Mouse (Mus musculus): Measurements from ENCODE around the gene Fam163b.

- no peak for TF ChIP-seq CTCF (IDR thresholded peaks at IDR 0.05; ENCODE audit: low read depth, low read length)
- TF ChIP-seq EP300 (IDR thresholded peaks at IDR 0.05; ENCODE audit: insufficient read depth, low read depth, low read length) = no peak
These were observed 63.1 kb downstream of the Fam163b start, which contains the start of gene Adamtsl2 for GRCm38 (mm10) chr2:27079152-27079584.

Measured in ES-Bruce4 (cell line).